Mouse (Mus musculus) ES-E14 (cell line): ENCODE measurements around the gene Asah2. TPM values are rescaled to one million over a fixed set of nuclear protein-coding genes. Genes with fewer than 3 reads are reported as not detected.
A peak's percentile ranks its signal among the peaks of the same experiment; 100 is the strongest.

Source experiments
- DNase-seq: peaks from one replicate; pipeline ENCODE4 v3.0.0-alpha.2; 2013; ENCODE audit warnings: low read depth, low spot score
- H3K27ac ChIP-seq: 2 replicates; pipeline ENCODE4 v1.5.1; 2012; ENCODE audit warnings: low read depth, mild to moderate bottlenecking, low read length, moderate library complexity, mixed read lengths; ENCODE audit not compliant: poor library complexity, insufficient read depth, severe bottlenecking
- H3K36me3 ChIP-seq: 2 replicates; pipeline ENCODE4 v1.6.1; 2012; ENCODE audit warnings: mild to moderate bottlenecking, low read length, moderate library complexity, mixed read lengths; ENCODE audit not compliant: control insufficient read depth, poor library complexity, insufficient read depth, severe bottlenecking
- H3K4me1 ChIP-seq, 2 experiments: fragments of 150-350 bp in 1 of 2; sonication (generic) in 1 of 2; 2 replicates each; pipeline ENCODE4 v1.6.1; 2012; ENCODE audit warnings: low read length in 2 of 2, mild to moderate bottlenecking in 1 of 2, mixed read lengths in 1 of 2; ENCODE audit not compliant: control insufficient read depth in 2 of 2, insufficient read depth in 2 of 2, poor library complexity in 1 of 2
- H3K4me3 ChIP-seq, 2 experiments: fragments of 150-350 bp in 1 of 2; sonication (generic) in 1 of 2; 2 replicates each; pipeline ENCODE4 v1.5.1; 2012; ENCODE audit warnings: low read length in 2 of 2, low read depth in 1 of 2, mild to moderate bottlenecking in 1 of 2, mixed read lengths in 1 of 2; ENCODE audit not compliant: insufficient read depth in 1 of 2, poor library complexity in 1 of 2, severe bottlenecking in 1 of 2
- H3K9ac ChIP-seq: 2 replicates; pipeline ENCODE4 v1.6.1; 2012; ENCODE audit warnings: low read depth, mild to moderate bottlenecking, low read length, mixed read lengths; ENCODE audit not compliant: poor library complexity, insufficient read depth, severe bottlenecking
- H3K9me3 ChIP-seq: fragments of 150-350 bp; sonication (generic); 2 replicates; pipeline ENCODE4 v1.6.1; 2012; ENCODE audit warnings: low read depth, mild to moderate bottlenecking, low read length; ENCODE audit not compliant: control insufficient read depth, insufficient read depth
- CHD2 ChIP-seq: IDR thresholded peaks from 2 replicates; pipeline ENCODE4 v1.6.1; 2014; ENCODE audit warnings: mild to moderate bottlenecking, low read depth, low read length, inconsistent platforms
- HCFC1 ChIP-seq: IDR thresholded peaks from 2 replicates; pipeline ENCODE4 v1.6.1; 2012; ENCODE audit warnings: low read length, inconsistent platforms, borderline replicate concordance; ENCODE audit not compliant: insufficient read depth
- MAFK ChIP-seq: IDR thresholded peaks from 2 replicates; pipeline ENCODE4 v1.6.1; 2014; ENCODE audit warnings: mild to moderate bottlenecking, low read depth, low read length, inconsistent platforms; ENCODE audit not compliant: insufficient read depth
- ZC3H11A ChIP-seq: IDR thresholded peaks from 2 replicates; pipeline ENCODE4 v1.6.1; 2012; ENCODE audit warnings: low read depth, mild to moderate bottlenecking, inconsistent platforms, low read length, borderline replicate concordance
- ZNF384 ChIP-seq: IDR thresholded peaks from 2 replicates; pipeline ENCODE4 v1.6.1; 2012; ENCODE audit warnings: low read depth, low read length, inconsistent platforms
- in situ Hi-C, 2 experiments: fragments of 600-800 bp; cut with MboI; formaldehyde crosslinking; loops; one replicate each; pipeline ENCODE4 v1.15.1; 2025; ENCODE audit warnings: low sequenced_read_pairs in 2 of 2, inconsistent platforms in 1 of 2; ENCODE audit not compliant: unreplicated experiment in 2 of 2
- total RNA-seq: library from RNA; depleted of rRNA; stranded (reverse); fragments of 300-350 nt; gene quantifications from 2 replicates; pipeline ENCODE4 v1.2.3, GENCODE M21; 2012

Gene Asah2
- total RNA-seq, 1 experiment = 0.54 TPM

- in situ Hi-C loops = no loop called here
- Histone ChIP-seq H3K4me3 (no peak overlapping the region), H3K9ac (no peak overlapping the region), H3K4me1 (no peaks in the 10 kb centered on the region), H3K9me3 (no peaks in the 10 kb centered on the region), H3K36me3 (no peaks in the 10 kb centered on the region), H3K27ac (no peak overlapping the region)
- no peak for TF ChIP-seq ZNF384
- no peak for TF ChIP-seq CHD2
- TF ChIP-seq ZC3H11A = no peak
- TF ChIP-seq HCFC1 = no peak
- no peak for TF ChIP-seq MAFK
- DNase-seq = no peak
Observed at GRCm38 (mm10) chr19:32055725-32056124, 52.3 kb downstream of the Asah2 start.

- Histone ChIP-seq H3K36me3 (no peaks in the 10 kb centered on the region), H3K4me1 (no peaks in the 10 kb centered on the region), H3K27ac (no peak overlapping the region), H3K9me3 (no peaks in the 10 kb centered on the region), H3K4me3 (no peak overlapping the region), H3K9ac (no peak overlapping the region)
- TF ChIP-seq HCFC1 (no peak), ZC3H11A (no peak), CHD2 (no peak), ZNF384 (no peak), MAFK (no peak)
- in situ Hi-C loops = no loop called here
- no peak for DNase-seq
Observed at GRCm38 (mm10) chr19:32051251-32051650, 56.8 kb downstream of the Asah2 start.

GRCm38 (mm10) chr19:32032881-32033280 is 75.1 kb downstream of the Asah2 start:
- H3K4me3 ChIP-seq = no peak overlapping the region
- in situ Hi-C loops = no loop called here
- no peaks in the 10 kb centered on the region for H3K9me3 ChIP-seq
- no peak overlapping the region for H3K9ac ChIP-seq
- H3K36me3 ChIP-seq = no peaks in the 10 kb centered on the region
- DNase-seq = no peak
- no peak overlapping the region for H3K27ac ChIP-seq
- no peaks in the 10 kb centered on the region for H3K4me1 ChIP-seq
- TF ChIP-seq ZC3H11A (no peak), ZNF384 (no peak), HCFC1 (no peak), MAFK (no peak), CHD2 (no peak)

GRCm38 (mm10) chr19:32030430-32030829 is 77.6 kb downstream of the Asah2 start:
- Histone ChIP-seq H3K9me3 (no peaks in the 10 kb centered on the region), H3K4me1 (no peaks in the 10 kb centered on the region), H3K36me3 (no peaks in the 10 kb centered on the region), H3K27ac (no peak overlapping the region), H3K4me3 (no peak overlapping the region), H3K9ac (no peak overlapping the region)
- in situ Hi-C loops = no loop called here
- no peak for TF ChIP-seq MAFK
- TF ChIP-seq HCFC1 = no peak
- TF ChIP-seq ZNF384 = no peak
- TF ChIP-seq CHD2 = no peak
- peak; percentile 51; the same call in 1 of the 2 replicates for TF ChIP-seq ZC3H11A
- DNase-seq = peak; percentile 66

GRCm38 (mm10) chr19:32025443-32025842 is 82.6 kb downstream of the Asah2 start:
- no peak for TF ChIP-seq ZNF384
- TF ChIP-seq ZC3H11A = no peak
- TF ChIP-seq MAFK = no peak
- TF ChIP-seq CHD2 = no peak
- TF ChIP-seq HCFC1 = no peak
- no peak overlapping the region for H3K4me3 ChIP-seq
- H3K4me1 ChIP-seq = no peaks in the 10 kb centered on the region
- in situ Hi-C loops = no loop called here
- H3K9me3 ChIP-seq = no peaks in the 10 kb centered on the region
- H3K36me3 ChIP-seq = no peaks in the 10 kb centered on the region
- no peak overlapping the region for H3K27ac ChIP-seq
- DNase-seq = no peak
- no peak overlapping the region for H3K9ac ChIP-seq
